Mouse (Mus musculus): Measurements from ENCODE around the gene A930018P22Rik. TPM values are rescaled to one million over a fixed set of nuclear protein-coding genes. Genes with fewer than 3 reads are reported as not detected.

The A930018P22Rik gene
- total and polyA plus RNA-seq, 2 experiments from 2014 or later: 0.42 TPM; not detected in 1

DNA sequence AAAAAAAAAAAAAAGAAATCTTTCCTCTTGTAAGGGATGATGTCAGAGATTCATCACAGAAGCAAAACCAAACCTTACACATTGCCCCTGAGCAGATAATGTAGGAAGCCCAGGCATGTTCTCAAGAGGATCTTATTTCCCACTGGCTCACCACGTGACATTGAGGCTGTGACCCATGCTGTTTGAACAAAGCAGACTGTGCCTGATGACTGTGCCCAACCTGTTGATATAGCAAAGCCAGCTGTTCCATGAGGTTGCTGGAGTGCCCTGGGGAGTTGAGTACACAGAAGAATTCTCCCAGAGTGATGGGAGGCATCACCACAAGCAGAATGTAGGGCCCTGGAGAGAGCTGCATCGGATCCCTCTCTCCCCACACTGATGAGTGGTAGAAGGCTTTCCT is 13.4 kb downstream of the A930018P22Rik start:
- no peak overlapping the region for H3K4me3 ChIP-seq (ENCODE audit: low read depth, low read length)
- no peak overlapping the region for H3K9ac ChIP-seq (replicated peaks; ENCODE audit: low read depth, low read length)
- no peak for ATAC-seq (ENCODE audit: insufficient read depth, low read depth)
- no peak overlapping the region for H3K4me2 ChIP-seq (ENCODE audit: low read depth, low read length)
- no peak overlapping the region for H3K27ac ChIP-seq (ENCODE audit: low read depth)
- no peaks in the 10 kb centered on the region for H3K9me3 ChIP-seq (replicated peaks; ENCODE audit: control insufficient read depth, low read length)
- no peaks in the 10 kb centered on the region for H3K36me3 ChIP-seq (replicated peaks; ENCODE audit: control insufficient read depth, insufficient read depth, low read length)
- no peak for DNase-seq (ENCODE audit: low spot score)
- no peaks in the 10 kb centered on the region for H3K27me3 ChIP-seq (ENCODE audit: control insufficient read depth, insufficient read depth, low read length)
- H3K4me1 ChIP-seq (ENCODE audit: control insufficient read depth, insufficient read depth): no peaks in the 10 kb centered on the region
- TF ChIP-seq EP300 (IDR thresholded peaks at IDR 0.05; ENCODE audit: low read depth): no peak
- no peak for TF ChIP-seq CTCF (IDR thresholded peaks at IDR 0.05; ENCODE audit: low read depth)
- WGBS: 60% methylated on average over 2 of the region's 2 CpGs

DNA sequence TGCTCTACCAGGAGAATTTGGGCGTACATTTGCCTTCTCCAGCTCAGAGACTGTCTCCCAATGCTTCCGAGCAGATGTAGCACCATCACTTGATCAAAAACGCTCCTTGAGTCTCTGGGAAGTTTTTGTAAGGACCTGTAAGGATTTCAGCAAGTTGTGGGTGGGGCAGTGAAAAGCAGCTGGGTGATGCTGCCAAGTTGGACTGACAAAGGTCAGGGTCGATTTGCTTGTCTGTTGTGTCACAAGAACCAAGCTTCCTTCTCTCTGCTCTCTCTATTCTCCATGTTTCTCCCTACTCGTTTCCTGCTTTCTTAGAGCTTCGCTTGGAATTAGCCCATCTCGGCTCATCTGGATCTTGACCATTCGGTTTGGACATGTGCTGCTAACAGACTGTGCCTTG is 19.6 kb downstream of the A930018P22Rik start:
- H3K9me3 ChIP-seq (replicated peaks; ENCODE audit: control insufficient read depth, low read length): no peaks in the 10 kb centered on the region
- H3K27me3 ChIP-seq (ENCODE audit: control insufficient read depth, insufficient read depth, low read length): no peaks in the 10 kb centered on the region
- H3K4me2 ChIP-seq (ENCODE audit: low read depth, low read length): no peak overlapping the region
- no peak overlapping the region for H3K27ac ChIP-seq (ENCODE audit: low read depth)
- 85% methylated on average over 8 of the region's 8 CpGs for WGBS
- H3K4me3 ChIP-seq (ENCODE audit: low read depth, low read length): no peak overlapping the region
- no peak for DNase-seq (ENCODE audit: low spot score)
- no peak for ATAC-seq (ENCODE audit: insufficient read depth, low read depth)
- no peak overlapping the region for H3K9ac ChIP-seq (replicated peaks; ENCODE audit: low read depth, low read length)
- H3K36me3 ChIP-seq (replicated peaks; ENCODE audit: control insufficient read depth, insufficient read depth, low read length): no peaks in the 10 kb centered on the region
- TF ChIP-seq CTCF (IDR thresholded peaks at IDR 0.05; ENCODE audit: low read depth) (no peak), EP300 (IDR thresholded peaks at IDR 0.05; ENCODE audit: low read depth) (no peak)
- H3K4me1 ChIP-seq (ENCODE audit: control insufficient read depth, insufficient read depth): no peaks in the 10 kb centered on the region

DNA sequence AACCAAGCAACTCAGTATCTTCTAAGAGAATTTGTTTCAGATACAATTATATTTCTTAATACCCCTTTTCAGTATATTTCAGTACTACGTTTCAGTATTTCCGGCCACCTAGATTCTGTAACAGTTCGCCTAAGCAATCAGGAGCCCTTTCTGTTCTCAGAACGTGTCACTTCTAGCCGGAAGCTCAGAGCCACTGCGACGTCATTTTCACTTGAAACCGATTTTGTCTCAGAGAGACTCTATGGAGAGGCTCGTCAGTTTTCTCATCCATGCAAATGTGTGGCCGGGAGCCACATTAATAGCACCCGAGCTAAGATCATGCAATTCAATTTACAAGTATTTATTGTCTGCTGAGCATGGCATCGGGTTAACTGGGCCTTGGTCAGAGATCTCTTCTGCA is 21.4 kb downstream of the A930018P22Rik start:
- WGBS: 84% methylated on average over 12 of the region's 12 CpGs

DNA sequence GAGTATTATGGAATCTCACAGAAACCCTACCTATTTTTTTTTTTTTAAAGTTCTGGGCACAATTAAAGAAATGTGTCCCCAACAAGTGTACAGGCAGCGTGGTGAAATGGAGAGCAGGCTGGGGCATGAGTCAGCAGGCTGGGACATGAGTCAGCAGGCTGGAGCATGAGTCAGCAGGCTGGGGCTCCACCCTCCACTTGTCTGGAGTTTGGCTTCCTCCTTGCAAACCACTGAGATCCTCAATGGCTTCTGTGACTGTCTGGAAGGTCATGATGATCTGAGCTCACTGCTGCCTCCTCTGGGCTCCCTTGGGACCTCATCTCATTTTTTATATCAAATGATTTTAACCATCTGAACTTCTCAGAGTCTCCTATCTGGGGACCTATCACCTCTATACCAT is 23.4 kb downstream of the A930018P22Rik start:
- no peak overlapping the region for H3K27ac ChIP-seq (ENCODE audit: low read depth)
- DNase-seq (ENCODE audit: low spot score) (peak; percentile 52), ATAC-seq (ENCODE audit: insufficient read depth, low read depth) (no peak)
- no peak overlapping the region for H3K4me2 ChIP-seq (ENCODE audit: low read depth, low read length)
- TF ChIP-seq EP300 (IDR thresholded peaks at IDR 0.05; ENCODE audit: low read depth) (no peak), CTCF (IDR thresholded peaks at IDR 0.05; ENCODE audit: low read depth) (peak; percentile 15; the same call in 1 of the 2 replicates)
- no peak overlapping the region for H3K9ac ChIP-seq (replicated peaks; ENCODE audit: low read depth, low read length)
- WGBS: 50% methylated on average over 1 of the region's 1 CpGs
- H3K27me3 ChIP-seq (ENCODE audit: control insufficient read depth, insufficient read depth, low read length): no peaks in the 10 kb centered on the region
- no peak overlapping the region for H3K4me3 ChIP-seq (ENCODE audit: low read depth, low read length)
- H3K4me1 ChIP-seq (ENCODE audit: control insufficient read depth, insufficient read depth): peaks cover 7% of the 10 kb centered on the region
- no peaks in the 10 kb centered on the region for H3K36me3 ChIP-seq (replicated peaks; ENCODE audit: control insufficient read depth, insufficient read depth, low read length)
- H3K9me3 ChIP-seq (replicated peaks; ENCODE audit: control insufficient read depth, low read length): no peaks in the 10 kb centered on the region

More for the DNA sequence above, 21.4 kb downstream of the A930018P22Rik start:
- Histone ChIP-seq H3K4me3 (ENCODE audit: low read depth, low read length) (no peak overlapping the region), H3K4me2 (ENCODE audit: low read depth, low read length) (no peak overlapping the region), H3K9me3 (replicated peaks; ENCODE audit: control insufficient read depth, low read length) (no peaks in the 10 kb centered on the region), H3K27me3 (ENCODE audit: control insufficient read depth, insufficient read depth, low read length) (no peaks in the 10 kb centered on the region), H3K4me1 (ENCODE audit: control insufficient read depth, insufficient read depth) (peaks cover 7% of the 10 kb centered on the region), H3K27ac (ENCODE audit: low read depth) (no peak overlapping the region), H3K36me3 (replicated peaks; ENCODE audit: control insufficient read depth, insufficient read depth, low read length) (no peaks in the 10 kb centered on the region), H3K9ac (replicated peaks; ENCODE audit: low read depth, low read length) (no peak overlapping the region)
- TF ChIP-seq EP300 (IDR thresholded peaks at IDR 0.05; ENCODE audit: low read depth) (no peak), CTCF (IDR thresholded peaks at IDR 0.05; ENCODE audit: low read depth) (no peak)
- ATAC-seq (ENCODE audit: insufficient read depth, low read depth) (no peak), DNase-seq (ENCODE audit: low spot score) (no peak)

DNA sequence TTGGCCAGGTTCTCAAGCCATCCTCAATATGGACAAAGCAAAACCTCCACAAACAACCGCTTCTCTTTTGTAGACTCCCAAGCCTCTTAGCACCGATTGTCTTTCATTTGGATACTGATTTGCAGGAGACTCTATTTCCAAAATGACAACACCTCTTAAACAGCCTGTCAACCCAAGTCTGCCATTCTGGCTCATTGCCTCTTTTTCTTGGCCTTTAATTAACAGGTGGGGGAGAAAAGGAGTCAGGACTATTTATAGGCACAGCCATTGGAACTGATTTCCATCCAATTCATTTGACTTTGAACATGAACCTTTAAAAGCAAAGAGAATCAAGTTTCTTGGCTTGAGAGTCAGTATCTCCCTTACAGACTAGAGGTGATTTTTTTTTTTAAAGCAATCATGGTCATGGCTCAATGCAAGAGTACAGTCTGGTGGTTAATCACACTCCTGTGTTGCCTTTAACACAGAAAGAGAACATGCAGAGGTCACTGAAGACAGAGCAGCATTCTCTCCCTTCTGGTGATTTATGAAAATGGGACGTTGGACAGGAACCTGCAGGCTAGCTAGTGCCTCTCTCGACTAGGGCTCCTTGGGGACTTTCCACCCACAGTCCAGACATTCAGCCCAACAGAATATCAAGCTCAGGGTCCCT is 25.5 kb downstream of the A930018P22Rik start:
- no peak for ATAC-seq (ENCODE audit: insufficient read depth, low read depth)

More for the DNA sequence above, 25.5 kb downstream of the A930018P22Rik start:
- Histone ChIP-seq H3K4me2 (ENCODE audit: low read depth, low read length) (no peak overlapping the region), H3K9me3 (replicated peaks; ENCODE audit: control insufficient read depth, low read length) (no peaks in the 10 kb centered on the region), H3K27me3 (ENCODE audit: control insufficient read depth, insufficient read depth, low read length) (no peaks in the 10 kb centered on the region), H3K4me1 (ENCODE audit: control insufficient read depth, insufficient read depth) (peaks cover 7% of the 10 kb centered on the region), H3K27ac (ENCODE audit: low read depth) (no peak overlapping the region), H3K36me3 (replicated peaks; ENCODE audit: control insufficient read depth, insufficient read depth, low read length) (no peaks in the 10 kb centered on the region), H3K9ac (replicated peaks; ENCODE audit: low read depth, low read length) (no peak overlapping the region), H3K4me3 (ENCODE audit: low read depth, low read length) (no peak overlapping the region)
- no peak for DNase-seq (ENCODE audit: low spot score)
- WGBS: 50% methylated on average over 4 of the region's 4 CpGs
- TF ChIP-seq EP300 (IDR thresholded peaks at IDR 0.05; ENCODE audit: low read depth) (no peak), CTCF (IDR thresholded peaks at IDR 0.05; ENCODE audit: low read depth) (no peak)

Measured in heart, postnatal 0 days (tissue).